Mouse (Mus musculus) C2C12 (cell line): ENCODE measurements at regions not wholly inside any gene's neighbourhood (a gene's known extent, or its start where the extent isn't known, plus 50 kb on each side); places are given as distances from the start of the nearest gene placed in this dataset.

ENCODE experiments used
- CEBPB ChIP-seq: IDR thresholded peaks from one replicate; pipeline ENCODE4 v1.6.1; 2011; ENCODE audit warnings: low read depth, mild to moderate bottlenecking, control low read depth, moderate library complexity
- CTCF ChIP-seq: IDR thresholded peaks from one replicate; pipeline ENCODE4 v1.5.1; 2011; ENCODE audit not compliant: control insufficient read depth, insufficient read depth, insufficient read length
- FOSL1 ChIP-seq: IDR thresholded peaks from one replicate; pipeline ENCODE4 v1.8.0; 2011; ENCODE audit warnings: mild to moderate bottlenecking, low read length; ENCODE audit not compliant: poor library complexity, insufficient read depth, severe bottlenecking
- MAX ChIP-seq: IDR thresholded peaks from one replicate; pipeline ENCODE4 v1.6.1; 2011; ENCODE audit warnings: mild to moderate bottlenecking, control low read depth
- MYOD1 ChIP-seq: IDR thresholded peaks from one replicate; pipeline ENCODE4 v1.6.1; 2011; ENCODE audit warnings: low read depth; ENCODE audit not compliant: control insufficient read depth, insufficient read length
- USF1 ChIP-seq: IDR thresholded peaks from one replicate; pipeline ENCODE4 v1.6.1; 2011; ENCODE audit warnings: low read depth, mild to moderate bottlenecking, control low read depth, moderate library complexity

DNA sequence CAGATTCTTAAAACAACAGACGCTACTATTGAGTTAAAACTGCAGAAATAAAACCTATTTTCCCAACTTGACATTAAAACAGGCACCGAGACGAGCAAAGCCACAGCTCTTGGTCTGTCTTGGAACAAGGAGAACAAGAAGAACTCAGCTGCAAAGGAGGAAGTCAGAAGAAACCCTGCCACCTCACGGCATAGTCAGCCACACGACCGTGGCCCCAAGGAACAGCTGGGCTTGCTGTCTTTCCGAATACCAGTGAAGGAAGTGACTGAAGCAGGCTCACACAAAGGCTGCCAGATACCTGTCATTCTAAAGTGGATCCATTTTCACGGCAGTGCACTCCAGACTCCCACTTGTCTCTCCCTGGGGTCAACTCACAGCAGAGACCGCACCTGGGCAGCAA lies 187.3 kb upstream of the Afdn start:
- TF ChIP-seq USF1, result no peak
- TF ChIP-seq CTCF, result no peak
- TF ChIP-seq MAX, result no peak
- TF ChIP-seq FOSL1, result no peak
- no peak for TF ChIP-seq CEBPB
- no peak for TF ChIP-seq MYOD1
